Mouse (Mus musculus) granulocyte monocyte progenitor cell, adult 5-6 weeks (primary cell): ENCODE results near the gene Zranb1. TPM values are rescaled to one million over a fixed set of nuclear protein-coding genes. Genes with fewer than 3 reads are reported as not detected.
A peak's percentile ranks its signal among the peaks of the same experiment; 100 is the strongest.

ENCODE experiments used
- ATAC-seq: replicated peaks from 2 replicates; pipeline ENCODE4 v1.8.0; 2016; ENCODE audit warnings: mild to moderate bottlenecking, moderate TSS enrichment, inconsistent platforms; ENCODE audit not compliant: poor library complexity, severe bottlenecking
- total RNA-seq, 2 experiments: library from RNA; stranded (forward) in 1 of 2; stranded (reverse) in 1 of 2; fragments of 200-712, 200-1000 nt in 1 of 2; fragments of >200 nt in 1 of 2; fragmentation: Nextera tagmentation in 1 of 2; gene quantifications; 2 replicates each; pipeline ENCODE4 v1.2.3; 2014 to 2017

Gene Zranb1
- total RNA-seq (2014; fragmentation: Nextera tagmentation) (18.8 and 21.6 TPM in 2 replicates), total RNA-seq (2017) (46.8 and 70.1 TPM in 2 replicates)

GRCm38 (mm10) chr7:132930850-132931559 lies at the start of gene Zranb1:
Gene Zranb1 (plus strand): TSS chr7:132931142.
- peak; percentile 86 for ATAC-seq

GRCm38 (mm10) chr7:132882343-132882742 lies 48.6 kb upstream of the Zranb1 start:
- ATAC-seq = peak; percentile 62; the same call in 1 of the 2 replicates

GRCm38 (mm10) chr7:132884031-132884430 lies 46.9 kb upstream of the Zranb1 start:
- no peak for ATAC-seq

- no peak for ATAC-seq
Observed at GRCm38 (mm10) chr7:132887019-132887804, 43.7 kb upstream of the Zranb1 start.

- ATAC-seq = no peak
Observed at GRCm38 (mm10) chr7:132888052-132888451, 42.9 kb upstream of the Zranb1 start.

GRCm38 (mm10) chr7:132888518-132889249 lies 42.3 kb upstream of the Zranb1 start:
- no peak for ATAC-seq

- ATAC-seq = no peak
Observed at GRCm38 (mm10) chr7:132889691-132890090, 41.3 kb upstream of the Zranb1 start.

- ATAC-seq = no peak
Observed at GRCm38 (mm10) chr7:132890201-132890600, 40.7 kb upstream of the Zranb1 start.

- ATAC-seq = no peak
Observed at GRCm38 (mm10) chr7:132891561-132892310, 39.2 kb upstream of the Zranb1 start.

- no peak for ATAC-seq
Observed at GRCm38 (mm10) chr7:132892311-132892661, 38.7 kb upstream of the Zranb1 start.

GRCm38 (mm10) chr7:132892806-132893205 lies 38.1 kb upstream of the Zranb1 start:
- no peak for ATAC-seq

GRCm38 (mm10) chr7:132893336-132893735 lies 37.6 kb upstream of the Zranb1 start:
- ATAC-seq = no peak

GRCm38 (mm10) chr7:132894841-132895555 lies 35.9 kb upstream of the Zranb1 start:
- no peak for ATAC-seq

GRCm38 (mm10) chr7:132896206-132896815 lies 34.6 kb upstream of the Zranb1 start:
- no peak for ATAC-seq

GRCm38 (mm10) chr7:132897258-132897657 lies 33.7 kb upstream of the Zranb1 start:
- no peak; the same call in 1 of the 2 replicates for ATAC-seq

GRCm38 (mm10) chr7:132898234-132898633 lies 32.7 kb upstream of the Zranb1 start:
- ATAC-seq = peak; percentile 70

- no peak for ATAC-seq
Observed at GRCm38 (mm10) chr7:132900826-132901531, 30.0 kb upstream of the Zranb1 start.

GRCm38 (mm10) chr7:132903796-132904195 lies 27.1 kb upstream of the Zranb1 start:
- no peak for ATAC-seq
